Comparison of ENCODE assay signal across 18 mouse cellular contexts in genomic region chr17:47568951-47569527, GRCm38 (mm10). TPM values are rescaled to one million over a fixed set of nuclear protein-coding genes. Genes with fewer than 3 reads are reported as not detected.
A peak's percentile ranks its signal among the peaks of the same experiment; 100 is the strongest.
DNase-seq lines count a peak whose midpoint lies in the region; ATAC-seq and TF ChIP-seq lines count a peak whose summit lies in the region.
"Had no signal": no experiment of that assay in that cellular context is flagged by ENCODE, and none has a peak within 500 bp of the region (broad histone marks: within the 10 kb centered on the region; RNA-seq: fewer than 3 reads in every experiment).

No protein-coding gene starts in this region.

- no peaks in the 10 kb centered on the region for H3K9me3 ChIP-seq in hindbrain, embryonic 10.5 days
- no peaks in the 10 kb centered on the region for H3K9me3 ChIP-seq in hindbrain, embryonic 13.5 days
- H3K9me3 ChIP-seq in E14TG2a.4 (ENCODE audit: low read length) = no peaks in the 10 kb centered on the region
- H3K9me3 ChIP-seq in liver, embryonic 12.5 days (replicated peaks) = no peaks in the 10 kb centered on the region

- H3K4me1 ChIP-seq in hindbrain, embryonic 10.5 days (replicated peaks) = peaks cover 64% of the 10 kb centered on the region
- H3K4me1 ChIP-seq in hindbrain, embryonic 13.5 days (replicated peaks) = no peaks in the 10 kb centered on the region
- H3K4me1 ChIP-seq in E14TG2a.4 (replicated peaks; ENCODE audit: low read depth, low read length) = peaks cover 80% of the 10 kb centered on the region
- peaks cover 68% of the 10 kb centered on the region for H3K4me1 ChIP-seq in liver, embryonic 12.5 days

- 54% methylated on average over 10 of the region's 10 CpGs for WGBS in hindbrain, embryonic 10.5 days
- WGBS in hindbrain, embryonic 13.5 days = 44% methylated on average over 10 of the region's 10 CpGs
- 80% methylated on average over 10 of the region's 10 CpGs for WGBS in liver, embryonic 12.5 days (ENCODE audit: insufficient replicate concordance)

- no peak for ATAC-seq in hindbrain, embryonic 13.5 days (ENCODE audit: low FRiP score)
- peak; percentile 8; the same call in 1 of the 2 replicates for ATAC-seq in liver, embryonic 12.5 days
- ATAC-seq: activated CD4-positive, CD25-positive, alpha-beta regulatory T cell, adult 4 months; forebrain, embryonic 16.5 days; inflammation-experienced regulatory T-cells, adult 6 months had no signal

- H3K27me3 ChIP-seq in hindbrain, embryonic 10.5 days (ENCODE audit: insufficient read depth, poor library complexity, severe bottlenecking) = peaks cover 12% of the 10 kb centered on the region; the same call in 1 of the 2 replicates
- no peaks in the 10 kb centered on the region for H3K27me3 ChIP-seq in hindbrain, embryonic 13.5 days
- H3K27me3 ChIP-seq in E14TG2a.4 (ENCODE audit: insufficient read depth, low read length) = no peaks in the 10 kb centered on the region
- H3K27me3 ChIP-seq in liver, embryonic 12.5 days (replicated peaks) = peaks cover 7% of the 10 kb centered on the region; the same call in 1 of the 2 replicates

- DNase-seq in hindbrain, embryonic 10.5 days (ENCODE audit: low spot score) = peak; percentile 40
- DNase-seq in Muller cell, postnatal 12 days (ENCODE audit: inconsistent ontology term) = peak; percentile 81
- DNase-seq in lung, adult 18-20 months = no peak
- DNase-seq in gastrocnemius, postnatal 4 days (ENCODE audit: low spot score in 2 of 2) = no peak
- no peak for DNase-seq in cerebellum, postnatal 14 days
- DNase-seq: cerebellum, postnatal 36 days; gastrocnemius, adult 2 months; heart, adult 2 months; heart, postnatal 10 days; thymus, postnatal 14 days had no signal

- no peak overlapping the region for H3K4me3 ChIP-seq in hindbrain, embryonic 10.5 days
- no peak overlapping the region for H3K4me3 ChIP-seq in hindbrain, embryonic 13.5 days
- peak overlapping the region; percentile 24 for H3K4me3 ChIP-seq in E14TG2a.4 (replicated peaks; ENCODE audit: low read length)
- no peak overlapping the region for H3K4me3 ChIP-seq in liver, embryonic 12.5 days
- H3K4me3 ChIP-seq: gastrocnemius, adult 2 months; heart, adult 2 months; left cerebral cortex, adult 2 months had no signal

- no peak overlapping the region for H3K4me2 ChIP-seq in hindbrain, embryonic 13.5 days
- H3K4me2 ChIP-seq in liver, embryonic 12.5 days = peak overlapping the region; percentile 43

- H3K27ac ChIP-seq in hindbrain, embryonic 10.5 days = peak overlapping the region; percentile 73
- no peak overlapping the region for H3K27ac ChIP-seq in hindbrain, embryonic 13.5 days
- H3K27ac ChIP-seq in liver, embryonic 12.5 days = peak overlapping the region; percentile 86
- H3K27ac ChIP-seq: gastrocnemius, adult 2 months; heart, adult 2 months; left cerebral cortex, adult 2 months; stomach, postnatal 0 days had no signal

- no peaks in the 10 kb centered on the region for H3K36me3 ChIP-seq in hindbrain, embryonic 10.5 days
- no peaks in the 10 kb centered on the region for H3K36me3 ChIP-seq in hindbrain, embryonic 13.5 days
- H3K36me3 ChIP-seq in E14TG2a.4 (ENCODE audit: insufficient read depth, low read length) = peaks cover 6% of the 10 kb centered on the region; the same call in 1 of the 2 replicates
- no peaks in the 10 kb centered on the region for H3K36me3 ChIP-seq in liver, embryonic 12.5 days

- TF ChIP-seq CTCF in E14TG2a.4 (conservative IDR thresholded peaks at IDR 0.05; ENCODE audit: low read length) = no peak

- no peak overlapping the region for H3K9ac ChIP-seq in hindbrain, embryonic 13.5 days
- H3K9ac ChIP-seq in liver, embryonic 12.5 days = peak overlapping the region; percentile 51

RNA-seq across cellular contexts. Expression of gene Bysl, which starts 42.3 kb away (rescaled TPM):
- 39.0 and 40.6 TPM in 2 replicates for polyA plus RNA-seq in hindbrain, embryonic 10.5 days (2016; fragmentation: Nextera tagmentation; extraction: Ambion mirVana)
- polyA plus RNA-seq in hindbrain, embryonic 13.5 days (2015; fragmentation: Nextera tagmentation; extraction: Ambion mirVana) = 33.9 and 34.2 TPM in 2 replicates
- 34.6 and 35.2 TPM in 2 replicates for polyA plus RNA-seq in liver, embryonic 12.5 days (2016; fragmentation: Nextera tagmentation; extraction: Ambion mirVana)
- 10 to 100 TPM; 15.3 to 15.7 TPM for total RNA-seq in gastrocnemius, postnatal 4 days (2021)

RNA-seq across cellular contexts. Expression of gene Med20, which starts 42.3 kb away (rescaled TPM):
- 41.2 and 45.9 TPM in 2 replicates for polyA plus RNA-seq in hindbrain, embryonic 10.5 days (2016; fragmentation: Nextera tagmentation; extraction: Ambion mirVana)
- 42.5 and 44.8 TPM in 2 replicates for polyA plus RNA-seq in hindbrain, embryonic 13.5 days (2015; fragmentation: Nextera tagmentation; extraction: Ambion mirVana)
- polyA plus RNA-seq in liver, embryonic 12.5 days (2016; fragmentation: Nextera tagmentation; extraction: Ambion mirVana) = 31.2 and 32.6 TPM in 2 replicates
- 10 to 100 TPM; 21.7 to 26.1 TPM for total RNA-seq in gastrocnemius, postnatal 4 days (2021)

RNA-seq across cellular contexts. Expression of gene Gm20517, which starts 42.4 kb away (rescaled TPM):
- 1.9 and 2.1 TPM in 2 replicates for polyA plus RNA-seq in hindbrain, embryonic 10.5 days (2016; fragmentation: Nextera tagmentation; extraction: Ambion mirVana)
- 2.1 and 2.7 TPM in 2 replicates for polyA plus RNA-seq in hindbrain, embryonic 13.5 days (2015; fragmentation: Nextera tagmentation; extraction: Ambion mirVana)
- polyA plus RNA-seq in liver, embryonic 12.5 days (2016; fragmentation: Nextera tagmentation; extraction: Ambion mirVana) = 2.3 and 2.7 TPM in 2 replicates
- 1 to 10 TPM; 2.6 to 4.0 TPM for total RNA-seq in gastrocnemius, postnatal 4 days (2021)

Comparison
In these comparisons a context has a peak if more than half of its experiments do, and no peak if none do; other contexts are left out.
1. DNase-seq: peak in hindbrain, embryonic 10.5 days (single experiment) and Muller cell, postnatal 12 days (single experiment); none in lung, adult 18-20 months (0 of 2), gastrocnemius, postnatal 4 days (0 of 2) and cerebellum, postnatal 14 days (0 of 2).